Mouse (Mus musculus): Measurements from ENCODE around the gene Lhb. TPM values are rescaled to one million over a fixed set of nuclear protein-coding genes. Genes with fewer than 3 reads are reported as not detected.

The Lhb gene
- polyA plus RNA-seq (2012; fragmentation: generic; extraction: Trizol), result under 1 TPM in 1 of 2 experiments, not detected in 1; 0.11 TPM

DNA sequence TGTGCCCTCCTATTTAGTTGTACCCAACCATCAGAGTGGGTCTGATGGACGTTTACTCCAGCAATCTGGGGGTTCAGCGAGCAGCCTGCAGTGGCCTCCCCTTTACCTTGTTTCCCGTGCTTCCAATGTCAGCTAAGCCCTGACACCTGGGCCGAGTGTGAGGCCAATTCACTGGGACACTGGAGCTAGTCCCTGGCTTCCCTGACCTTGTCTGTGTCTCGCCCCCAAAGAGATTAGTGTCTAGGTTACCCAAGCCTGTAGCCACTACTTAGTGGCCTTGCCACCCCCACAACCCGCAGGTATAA, at the start of gene Lhb:
Gene Lhb, plus strand, starts transcription at position 206 of the 305 bp plus-strand sequence.

GRCm38 (mm10) chr7:45395578-45396336, 24.9 kb upstream of the Lhb start, which contains the start of gene Snrnp70:
Gene Snrnp70, minus strand, starts transcription at chr7:45395742.

DNA sequence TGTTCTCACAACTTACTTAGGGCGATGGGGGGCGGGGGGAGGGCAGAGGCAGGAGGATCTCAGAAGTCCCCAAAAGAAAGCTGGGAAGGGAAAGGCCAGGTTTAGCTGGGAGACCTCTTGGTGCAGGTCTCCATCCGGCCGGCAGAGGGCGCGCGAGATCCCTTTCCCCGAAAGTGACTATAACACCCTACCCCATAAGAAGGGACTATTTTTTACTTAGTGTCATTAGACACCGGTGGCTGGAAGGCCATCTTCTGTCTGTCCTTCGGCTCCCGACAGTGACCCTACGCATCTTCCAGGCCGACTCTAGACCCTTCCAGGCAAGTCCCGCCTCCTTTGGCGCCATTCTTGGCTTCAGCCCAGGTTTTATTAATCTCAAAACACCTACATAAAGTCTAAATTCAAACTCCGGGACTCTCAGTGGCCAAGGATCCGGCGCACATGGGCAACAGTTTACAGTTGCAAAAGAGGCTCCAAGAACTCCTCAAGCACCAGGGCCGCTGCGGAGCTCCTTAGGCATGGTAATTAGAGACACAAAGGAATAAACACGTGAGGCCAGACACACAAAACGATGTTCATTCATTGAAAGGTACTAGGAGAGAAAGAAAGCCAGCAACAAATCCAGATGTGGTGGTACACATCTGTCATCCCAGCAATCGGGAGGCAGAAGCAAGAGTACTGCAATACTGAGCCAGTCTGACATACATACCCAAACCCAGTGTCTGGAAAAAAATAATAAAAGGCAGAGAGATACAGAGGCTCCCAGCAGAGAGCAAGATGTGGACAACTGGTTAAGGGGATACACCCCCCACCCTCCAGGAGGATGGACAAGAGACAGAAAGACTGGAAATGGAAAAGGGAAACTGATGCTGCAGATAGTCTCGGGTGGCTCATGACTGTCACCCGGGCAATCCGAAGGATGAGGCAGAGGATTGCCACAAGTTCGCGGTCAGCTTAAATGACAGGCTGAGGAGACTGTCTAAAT, 15.2 kb upstream of the Lhb start, which contains the start of gene Kcna7:
Gene Kcna7, plus strand, starts transcription at position 563 of the 985 bp plus-strand sequence.

DNA sequence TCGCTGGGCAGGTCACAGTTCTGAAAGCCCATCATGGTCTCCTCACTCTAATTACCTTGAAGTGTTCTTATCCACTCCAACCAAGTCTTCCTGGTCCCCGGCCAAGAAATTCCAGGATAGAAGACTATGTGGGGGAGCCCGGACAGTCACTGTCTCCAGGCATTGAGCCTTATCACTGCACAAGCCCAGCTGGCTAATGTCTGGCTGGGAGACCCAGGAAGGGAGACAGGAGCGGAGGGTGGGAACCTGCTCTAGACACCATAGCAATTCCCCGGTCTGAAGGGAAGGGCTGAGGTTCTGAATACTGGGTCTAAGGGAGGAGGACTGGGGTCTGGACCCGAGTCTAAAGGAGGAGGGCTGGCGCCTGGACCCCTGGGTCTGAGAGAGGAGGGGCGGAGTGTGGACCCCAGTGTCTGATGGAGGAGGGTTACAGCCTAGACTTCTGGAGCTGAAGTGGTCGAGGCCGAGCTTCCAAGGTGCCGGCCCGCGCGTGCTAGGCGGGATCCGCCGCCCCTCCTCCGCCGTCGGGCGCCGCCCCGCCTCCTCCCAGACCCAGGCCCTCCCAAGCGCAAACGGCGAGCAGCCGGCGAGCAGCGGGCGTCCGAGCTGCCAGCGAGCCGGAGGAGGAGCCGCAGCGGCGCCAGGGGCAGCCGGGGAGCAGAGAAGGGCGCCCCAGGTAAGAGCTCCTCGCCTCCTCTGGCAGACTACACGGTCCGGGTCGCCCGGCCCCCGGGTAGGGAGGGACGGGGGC, 7.3 kb upstream of the Lhb start, which contains the start of gene Ntf5:
Gene Ntf5, plus strand, starts transcription at position 583 of the 751 bp plus-strand sequence.

DNA sequence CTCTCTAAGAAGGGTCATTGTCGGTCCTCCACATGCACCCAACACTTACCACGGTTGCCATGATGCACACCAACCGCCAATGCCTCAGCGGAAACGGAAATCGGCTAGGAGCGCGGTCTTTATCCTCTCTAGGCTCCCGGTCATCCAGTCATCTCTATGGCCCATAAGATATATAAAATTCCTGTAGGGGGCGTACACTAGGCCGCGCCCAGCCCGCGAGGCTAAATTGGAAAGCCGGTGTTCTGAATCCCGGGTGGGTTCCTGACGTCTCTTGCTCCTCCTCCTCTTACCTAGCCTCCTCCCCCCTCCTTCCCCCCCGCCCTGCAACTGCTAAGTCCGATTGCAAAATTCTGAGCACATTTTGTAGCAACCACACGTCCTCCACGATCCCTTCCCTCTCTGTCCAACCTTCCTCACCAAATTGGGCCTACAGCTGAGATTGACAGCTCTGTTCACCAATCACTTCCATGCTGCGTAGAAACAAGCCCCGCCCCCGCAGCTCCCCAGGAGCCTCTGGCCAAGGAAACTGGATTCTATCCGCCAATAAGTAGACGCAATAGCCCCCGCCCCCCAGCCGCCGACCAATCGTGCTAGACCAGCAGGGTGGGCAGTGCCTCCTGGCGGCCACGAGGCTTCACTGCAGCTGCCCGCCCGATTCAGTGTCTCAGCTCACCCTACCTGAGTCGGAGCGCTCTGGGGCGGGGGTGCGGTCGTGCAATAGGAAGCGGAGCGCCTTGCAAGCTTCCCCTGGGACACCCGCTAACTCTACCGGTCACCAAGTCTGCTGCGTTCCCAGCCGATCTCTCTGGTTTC, 13.8 kb downstream of the Lhb start, which contains the start of gene Gys1:
Gene Gys1, plus strand, starts transcription at position 642 of the 813 bp plus-strand sequence.

GRCm38 (mm10) chr7:45437521-45438276, 17.1 kb downstream of the Lhb start, which contains the start of gene Ruvbl2:
Gene Ruvbl2, minus strand, starts transcription at chr7:45438096.

DNA sequence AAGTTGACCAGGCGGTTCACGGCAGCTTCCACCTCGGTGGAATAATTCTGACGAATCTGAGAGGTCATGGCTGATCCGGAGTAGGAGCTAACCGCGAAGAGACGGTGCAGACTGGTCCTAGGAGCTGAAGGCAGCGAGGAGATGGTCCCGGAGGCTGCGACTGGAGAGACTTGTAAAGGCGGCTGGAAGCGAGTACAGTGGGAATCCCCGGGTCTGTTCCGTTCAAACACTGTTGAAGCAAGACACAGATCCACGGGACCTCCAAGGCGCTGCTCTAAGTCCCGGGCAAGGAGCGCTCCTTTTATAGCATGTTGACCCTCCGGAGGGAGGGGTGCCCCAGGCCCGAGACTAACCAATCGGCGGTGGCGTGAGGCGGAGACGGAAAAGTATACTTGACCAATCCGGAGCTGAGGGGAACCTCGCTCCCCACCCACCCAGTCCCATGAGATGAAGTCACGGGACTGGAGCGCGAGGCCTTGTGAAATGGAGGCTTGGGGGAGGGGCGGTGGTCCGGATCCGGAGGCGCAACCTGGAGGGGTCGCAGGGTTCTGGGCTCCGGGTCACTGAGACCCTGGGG, 39.0 kb downstream of the Lhb start, which contains the start of gene Ftl1:
Gene Ftl1, minus strand, starts transcription at position 321 of the 577 bp plus-strand sequence.

GRCm38 (mm10) chr7:45466283-45467089, 45.9 kb downstream of the Lhb start, which contains the start of gene Bax:
Gene Bax, minus strand, starts transcription at chr7:45466898.

Other genes starting within 250 kb of the Lhb start
- gene Gfy, start 241.3 kb upstream of the Lhb start, polyA plus RNA-seq (2012; fragmentation: generic; extraction: Trizol), result under 1 TPM; 0.04 to 0.48 TPM
- not detected for gene Pth2, start 239.8 kb upstream of the Lhb start, polyA plus RNA-seq (2012; fragmentation: generic; extraction: Trizol)
- 1 to 10 TPM in 1 of 2 experiments, under 1 TPM in 1; 0.71 to 4.3 TPM for gene Ccdc155, start 215.9 kb upstream of the Lhb start, polyA plus RNA-seq (2012; fragmentation: generic; extraction: Trizol)
- under 1 TPM in 1 of 2 experiments, not detected in 1; 0.15 TPM for gene Dkkl1, start 208.7 kb upstream of the Lhb start, polyA plus RNA-seq (2012; fragmentation: generic; extraction: Trizol)
- 100 to 1,000 TPM in 1 of 2 experiments, 10 to 100 TPM in 1; 60.5 to 105 TPM for gene Tead2, start 205.1 kb upstream of the Lhb start, polyA plus RNA-seq (2012; fragmentation: generic; extraction: Trizol)
- under 1 TPM; 0.11 to 0.28 TPM for gene Cd37, start 181.7 kb upstream of the Lhb start, polyA plus RNA-seq (2012; fragmentation: generic; extraction: Trizol)
- not detected for gene Slc6a16, start 179.7 kb upstream of the Lhb start, polyA plus RNA-seq (2012; fragmentation: generic; extraction: Trizol)
- gene Slc6a21, start 143.3 kb upstream of the Lhb start, polyA plus RNA-seq (2012; fragmentation: generic; extraction: Trizol), result not detected
- 10 to 100 TPM; 23.4 to 26.2 TPM for gene Trpm4, start 87.0 kb upstream of the Lhb start, polyA plus RNA-seq (2012; fragmentation: generic; extraction: Trizol)
- under 1 TPM; 0.02 to 0.06 TPM for gene Hrc, start 85.5 kb upstream of the Lhb start, polyA plus RNA-seq (2012; fragmentation: generic; extraction: Trizol)
- 1 to 10 TPM; 1.1 to 2.1 TPM for gene Ppfia3, start 53.8 kb upstream of the Lhb start, polyA plus RNA-seq (2012; fragmentation: generic; extraction: Trizol)
- gene Lin7b, start 50.2 kb upstream of the Lhb start, polyA plus RNA-seq (2012; fragmentation: generic; extraction: Trizol), result 1 to 10 TPM in 1 of 2 experiments, under 1 TPM in 1; 0.23 to 1.8 TPM
- gene Snrnp70, start 25.1 kb upstream of the Lhb start, polyA plus RNA-seq (2012; fragmentation: generic; extraction: Trizol), result 100 to 1,000 TPM; 229 to 271 TPM
- not detected for gene Kcna7, start 15.2 kb upstream of the Lhb start, polyA plus RNA-seq (2012; fragmentation: generic; extraction: Trizol)
- gene Ntf5, start 7.1 kb upstream of the Lhb start, polyA plus RNA-seq (2012; fragmentation: generic; extraction: Trizol), result under 1 TPM; 0.35 to 0.94 TPM
- gene Gys1, start 14.0 kb downstream of the Lhb start, polyA plus RNA-seq (2012; fragmentation: generic; extraction: Trizol), result 10 to 100 TPM; 10.3 to 18.4 TPM
- 100 to 1,000 TPM in 1 of 2 experiments, 10 to 100 TPM in 1; 68.4 to 154 TPM for gene Ruvbl2, start 17.3 kb downstream of the Lhb start, polyA plus RNA-seq (2012; fragmentation: generic; extraction: Trizol)
- over 10,000 TPM in 1 of 2 experiments, 1,000 to 10,000 TPM in 1; 3,673 to 13,112 TPM for gene Ftl1, start 39.1 kb downstream of the Lhb start, polyA plus RNA-seq (2012; fragmentation: generic; extraction: Trizol)
- gene Bax, start 46.1 kb downstream of the Lhb start, polyA plus RNA-seq (2012; fragmentation: generic; extraction: Trizol), result 100 to 1,000 TPM; 253 to 519 TPM
- gene Tulp2, start 61.1 kb downstream of the Lhb start, polyA plus RNA-seq (2012; fragmentation: generic; extraction: Trizol), result 1 to 10 TPM in 1 of 2 experiments, under 1 TPM in 1; 0.09 to 1.7 TPM
- gene Gm45808, start 66.0 kb downstream of the Lhb start, polyA plus RNA-seq (2012; fragmentation: generic; extraction: Trizol), result not detected
- under 1 TPM; 0.07 to 0.21 TPM for gene Dhdh, start 68.0 kb downstream of the Lhb start, polyA plus RNA-seq (2012; fragmentation: generic; extraction: Trizol)
- 100 to 1,000 TPM in 1 of 2 experiments, 10 to 100 TPM in 1; 66.5 to 268 TPM for gene Nucb1, start 89.6 kb downstream of the Lhb start, polyA plus RNA-seq (2012; fragmentation: generic; extraction: Trizol)
- gene Ppp1r15a, start 105.4 kb downstream of the Lhb start, polyA plus RNA-seq (2012; fragmentation: generic; extraction: Trizol), result 10 to 100 TPM in 1 of 2 experiments, 1 to 10 TPM in 1; 9.1 to 24.6 TPM
- gene Plekha4, start 105.5 kb downstream of the Lhb start, polyA plus RNA-seq (2012; fragmentation: generic; extraction: Trizol), result 10 to 100 TPM in 1 of 2 experiments, under 1 TPM in 1; 0.27 to 17.6 TPM
- 1 to 10 TPM in 1 of 2 experiments, under 1 TPM in 1; 0.71 to 5.8 TPM for gene Hsd17b14, start 134.1 kb downstream of the Lhb start, polyA plus RNA-seq (2012; fragmentation: generic; extraction: Trizol)
- 10 to 100 TPM; 37.7 to 68.6 TPM for gene Bcat2, start 149.3 kb downstream of the Lhb start, polyA plus RNA-seq (2012; fragmentation: generic; extraction: Trizol)
- gene Fgf21, start 194.7 kb downstream of the Lhb start, polyA plus RNA-seq (2012; fragmentation: generic; extraction: Trizol), result under 1 TPM in 1 of 2 experiments, not detected in 1; 0.27 TPM
- gene Fut1, start 196.5 kb downstream of the Lhb start, polyA plus RNA-seq (2012; fragmentation: generic; extraction: Trizol), result not detected
- gene Izumo1, start 201.0 kb downstream of the Lhb start, polyA plus RNA-seq (2012; fragmentation: generic; extraction: Trizol), result not detected
- gene Rasip1, start 206.7 kb downstream of the Lhb start, polyA plus RNA-seq (2012; fragmentation: generic; extraction: Trizol), result under 1 TPM; 0.05 to 0.07 TPM
- gene Mamstr, start 219.2 kb downstream of the Lhb start, polyA plus RNA-seq (2012; fragmentation: generic; extraction: Trizol), result 1 to 10 TPM in 1 of 2 experiments, under 1 TPM in 1; 0.05 to 1.3 TPM
- gene Fut2, start 245.6 kb downstream of the Lhb start, polyA plus RNA-seq (2012; fragmentation: generic; extraction: Trizol), result under 1 TPM in 1 of 2 experiments, not detected in 1; 0.06 TPM